Mouse (Mus musculus): Measurements from ENCODE around the gene Col18a1. TPM values are rescaled to one million over a fixed set of nuclear protein-coding genes. Genes with fewer than 3 reads are reported as not detected.
A peak's percentile ranks its signal among the peaks of the same experiment; 100 is the strongest.

The Col18a1 gene
- 0.37 TPM in 1 of 2 replicates, not detected in the other for total RNA-seq (2014; fragmentation: Nextera tagmentation)
- 0.15 TPM in 1 of 2 replicates, not detected in the other for total RNA-seq (2017)

GRCm38 (mm10) chr10:77165963-77166717 is at the start of gene Col18a1:
Gene Col18a1, minus strand, starts transcription at chr10:77166548.
- ATAC-seq (replicated peaks; ENCODE audit: low FRiP score, low TSS enrichment, poor library complexity, severe bottlenecking) = peak; percentile 66

GRCm38 (mm10) chr10:77215641-77216040 is 49.3 kb upstream of the Col18a1 start:
- peak; percentile 40 for ATAC-seq (replicated peaks; ENCODE audit: low FRiP score, low TSS enrichment, poor library complexity, severe bottlenecking)

GRCm38 (mm10) chr10:77214586-77214985 is 48.2 kb upstream of the Col18a1 start:
- no peak for ATAC-seq (replicated peaks; ENCODE audit: low FRiP score, low TSS enrichment, poor library complexity, severe bottlenecking)

- no peak for ATAC-seq (replicated peaks; ENCODE audit: low FRiP score, low TSS enrichment, poor library complexity, severe bottlenecking)
Measured at GRCm38 (mm10) chr10:77213483-77213882, 47.1 kb upstream of the Col18a1 start.

- ATAC-seq (replicated peaks; ENCODE audit: low FRiP score, low TSS enrichment, poor library complexity, severe bottlenecking) = no peak
Measured at GRCm38 (mm10) chr10:77212354-77213120, 46.2 kb upstream of the Col18a1 start.

- peak; percentile 88 for ATAC-seq (replicated peaks; ENCODE audit: low FRiP score, low TSS enrichment, poor library complexity, severe bottlenecking)
Measured at GRCm38 (mm10) chr10:77211116-77211570, 44.8 kb upstream of the Col18a1 start.

GRCm38 (mm10) chr10:77210666-77211065 is 44.3 kb upstream of the Col18a1 start:
- ATAC-seq (replicated peaks; ENCODE audit: low FRiP score, low TSS enrichment, poor library complexity, severe bottlenecking) = 0 out of 2 replicates have a peak, but pooled peaks have one; percentile 4

GRCm38 (mm10) chr10:77209261-77209660 is 42.9 kb upstream of the Col18a1 start:
- ATAC-seq (replicated peaks; ENCODE audit: low FRiP score, low TSS enrichment, poor library complexity, severe bottlenecking) = no peak

- no peak for ATAC-seq (replicated peaks; ENCODE audit: low FRiP score, low TSS enrichment, poor library complexity, severe bottlenecking)
Measured at GRCm38 (mm10) chr10:77206565-77207079, 40.3 kb upstream of the Col18a1 start.

GRCm38 (mm10) chr10:77206134-77206533 is 39.8 kb upstream of the Col18a1 start:
- no peak for ATAC-seq (replicated peaks; ENCODE audit: low FRiP score, low TSS enrichment, poor library complexity, severe bottlenecking)

GRCm38 (mm10) chr10:77203960-77204359 is 37.6 kb upstream of the Col18a1 start:
- no peak for ATAC-seq (replicated peaks; ENCODE audit: low FRiP score, low TSS enrichment, poor library complexity, severe bottlenecking)

GRCm38 (mm10) chr10:77201919-77202318 is 35.6 kb upstream of the Col18a1 start:
- no peak for ATAC-seq (replicated peaks; ENCODE audit: low FRiP score, low TSS enrichment, poor library complexity, severe bottlenecking)

GRCm38 (mm10) chr10:77200295-77200694 is 33.9 kb upstream of the Col18a1 start:
- ATAC-seq (replicated peaks; ENCODE audit: low FRiP score, low TSS enrichment, poor library complexity, severe bottlenecking) = no peak

- ATAC-seq (replicated peaks; ENCODE audit: low FRiP score, low TSS enrichment, poor library complexity, severe bottlenecking) = no peak
Measured at GRCm38 (mm10) chr10:77199229-77199628, 32.9 kb upstream of the Col18a1 start.

- ATAC-seq (replicated peaks; ENCODE audit: low FRiP score, low TSS enrichment, poor library complexity, severe bottlenecking) = no peak
Measured at GRCm38 (mm10) chr10:77197469-77198209, 31.3 kb upstream of the Col18a1 start.

GRCm38 (mm10) chr10:77196676-77197075 is 30.3 kb upstream of the Col18a1 start:
- no peak for ATAC-seq (replicated peaks; ENCODE audit: low FRiP score, low TSS enrichment, poor library complexity, severe bottlenecking)

- ATAC-seq (replicated peaks; ENCODE audit: low FRiP score, low TSS enrichment, poor library complexity, severe bottlenecking) = no peak
Measured at GRCm38 (mm10) chr10:77196115-77196514, 29.8 kb upstream of the Col18a1 start.

GRCm38 (mm10) chr10:77193495-77193894 is 27.1 kb upstream of the Col18a1 start:
- ATAC-seq (replicated peaks; ENCODE audit: low FRiP score, low TSS enrichment, poor library complexity, severe bottlenecking) = no peak

- no peak for ATAC-seq (replicated peaks; ENCODE audit: low FRiP score, low TSS enrichment, poor library complexity, severe bottlenecking)
Measured at GRCm38 (mm10) chr10:77192745-77193144, 26.4 kb upstream of the Col18a1 start.

All from megakaryocyte-erythroid progenitor cell, adult 5-6 weeks (primary cell).